Comparison of ENCODE assay signal across 1 mouse cellular context in genomic region chr9:20519949-20520348, GRCm38 (mm10).
TF ChIP-seq lines count a peak whose summit lies in the region.

No protein-coding gene starts in this region.

TF ChIP-seq in MEL, 35 proteins besides CTCF, POLR2A, EP300 and RAD21 (continued from another document):
- TF ChIP-seq CHD2 (IDR thresholded peaks at IDR 0.05; ENCODE audit: low read length) (no peak), MXI1 (IDR thresholded peaks at IDR 0.05; ENCODE audit: low read depth, low read length) (peak; percentile 49), GABPA (IDR thresholded peaks at IDR 0.05; ENCODE audit: low read depth, low read length) (no peak), JUND (IDR thresholded peaks at IDR 0.05; ENCODE audit: low read depth, low read length) (no peak), POLR2AphosphoS5 (IDR thresholded peaks at IDR 0.05; ENCODE audit: borderline replicate concordance, low read depth, low read length) (no peak), RCOR1 (IDR thresholded peaks at IDR 0.05; ENCODE audit: low read depth, low read length) (0 out of 2 replicates have a peak, but pooled peaks have one; percentile 26), TBP (IDR thresholded peaks at IDR 0.05; ENCODE audit: low read depth, low read length) (peak; percentile 45; the same call in 1 of the 2 replicates), BHLHE40 (IDR thresholded peaks at IDR 0.05; ENCODE audit: borderline replicate concordance, low read depth, low read length) (0 out of 2 replicates have a peak, but pooled peaks have one; percentile 11), MYC (IDR thresholded peaks at IDR 0.05; ENCODE audit: low read depth, low read length) (no peak)
TF ChIP-seq in MEL: peak in this region for 10.
